Mouse (Mus musculus) midbrain, embryonic 13.5 days (tissue): ENCODE results near the gene Sbno2. TPM values are rescaled to one million over a fixed set of nuclear protein-coding genes. Genes with fewer than 3 reads are reported as not detected.
A peak's percentile ranks its signal among the peaks of the same experiment; 100 is the strongest.
"Not testable (repeated sequence)": the region's sequence is repeated elsewhere in the genome, so short reads cannot be mapped to it uniquely, and the experiment has no call there.

Source experiments
- ATAC-seq: fragments of 200-750 bp; cut with Nextera tagmentation; 2 replicates; pipeline ENCODE4 v1.8.0; 2017; ENCODE audit warnings: mild to moderate bottlenecking, moderate TSS enrichment, moderate library complexity
- H3K27ac ChIP-seq: fragments of 300-500 bp; sonication (generic); 2 replicates; pipeline ENCODE4 v1.5.1; 2015; ENCODE audit warnings: inconsistent platforms, mild to moderate bottlenecking, moderate library complexity
- H3K27me3 ChIP-seq: fragments of 300-500 bp; sonication (generic); 2 replicates; pipeline ENCODE4 v1.6.1; 2015; ENCODE audit warnings: mild to moderate bottlenecking, inconsistent platforms
- H3K36me3 ChIP-seq: fragments of 300-500 bp; sonication (generic); 2 replicates; pipeline ENCODE4 v1.6.1; 2015; ENCODE audit warnings: mild to moderate bottlenecking, inconsistent platforms
- H3K4me1 ChIP-seq: fragments of 300-500 bp; sonication (generic); replicated peaks from 2 replicates; pipeline ENCODE4 v1.6.1; 2015; ENCODE audit warnings: inconsistent platforms
- H3K4me2 ChIP-seq: fragments of 300-500 bp; sonication (generic); replicated peaks from 2 replicates; pipeline ENCODE4 v1.6.1; 2015; ENCODE audit warnings: moderate library complexity, mild to moderate bottlenecking, inconsistent platforms
- H3K4me3 ChIP-seq: fragments of 300-500 bp; sonication (generic); replicated peaks from 2 replicates; pipeline ENCODE4 v1.5.1; 2015; ENCODE audit warnings: mild to moderate bottlenecking, inconsistent platforms
- H3K9ac ChIP-seq: fragments of 300-500 bp; sonication (generic); replicated peaks from 2 replicates; pipeline ENCODE4 v1.6.1; 2015; ENCODE audit warnings: mild to moderate bottlenecking, inconsistent platforms
- H3K9me3 ChIP-seq: fragments of 300-500 bp; sonication (generic); 2 replicates; pipeline ENCODE4 v1.6.1; 2016; ENCODE audit warnings: mild to moderate bottlenecking, inconsistent platforms
- WGBS: fragments of 180-500 bp; shearing (Covaris S2); methylation state at CpG from one replicate; pipeline ENCODE4 v1.1.7; 2015; 5-methylcytosine and 5-hydroxymethylcytosine counted together
- polyA plus RNA-seq: library from polyadenylated mRNA; unstranded; fragments of >200 nt; fragmentation: Nextera tagmentation; extraction: Ambion mirVana; gene quantifications from 2 replicates; pipeline ENCODE4 v1.2.1, GENCODE M21; 2015

The Sbno2 gene
- polyA plus RNA-seq, 1 experiment from 2014 or later, result 15.3 TPM

DNA sequence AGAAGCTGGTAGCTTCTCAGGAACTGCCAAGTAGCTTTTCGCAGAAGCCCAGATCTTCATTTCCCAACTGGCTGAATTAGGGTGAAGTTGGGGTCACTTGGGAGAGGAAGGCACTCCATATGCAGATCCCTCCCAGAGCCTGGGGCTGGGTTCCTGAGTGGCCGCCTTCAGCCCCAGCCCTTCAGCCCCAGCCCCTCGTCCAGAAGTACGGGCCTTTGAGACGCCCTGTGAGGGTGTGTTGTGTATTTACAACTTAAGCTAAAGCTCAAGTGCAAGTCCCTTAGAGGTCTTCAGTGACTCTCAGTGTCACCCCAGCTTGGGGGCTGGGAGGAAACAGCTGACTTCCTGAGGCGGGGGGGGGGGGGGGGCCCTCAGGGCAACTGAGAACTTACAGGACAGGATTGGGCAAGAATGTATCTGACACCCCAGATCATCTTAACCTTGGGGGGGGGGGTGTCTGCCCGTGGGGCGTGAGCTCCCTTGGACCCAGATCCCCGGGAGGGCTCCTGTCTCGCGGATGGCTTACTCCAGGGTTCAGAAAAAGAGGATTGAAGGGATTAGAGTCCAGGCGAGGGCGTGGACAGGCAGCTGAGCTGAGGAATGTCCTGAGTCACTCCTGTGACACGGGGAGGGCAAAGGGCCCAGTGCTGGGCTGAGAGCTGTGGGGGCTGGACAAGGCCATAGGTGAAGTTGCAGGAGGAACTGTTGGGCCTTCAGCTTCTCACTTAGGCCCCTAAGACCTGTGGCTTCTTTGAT is 53.6 kb downstream of the Sbno2 start:
- H3K4me3 ChIP-seq, result no peak overlapping the region
- peak overlapping the region; percentile 45; the same call in 1 of the 2 replicates for H3K27ac ChIP-seq
- no peaks in the 10 kb centered on the region for H3K9me3 ChIP-seq
- H3K36me3 ChIP-seq, result peaks cover 13% of the 10 kb centered on the region
- WGBS, result 15% methylated on average over 14 of the region's 14 CpGs
- H3K4me1 ChIP-seq, result peaks cover 55% of the 10 kb centered on the region
- H3K4me2 ChIP-seq, result no peak overlapping the region
- H3K9ac ChIP-seq, result 0 out of 2 replicates have a peak overlapping the region, but pooled peaks have one; percentile 20
- ATAC-seq, result no peak
- no peaks in the 10 kb centered on the region for H3K27me3 ChIP-seq

DNA sequence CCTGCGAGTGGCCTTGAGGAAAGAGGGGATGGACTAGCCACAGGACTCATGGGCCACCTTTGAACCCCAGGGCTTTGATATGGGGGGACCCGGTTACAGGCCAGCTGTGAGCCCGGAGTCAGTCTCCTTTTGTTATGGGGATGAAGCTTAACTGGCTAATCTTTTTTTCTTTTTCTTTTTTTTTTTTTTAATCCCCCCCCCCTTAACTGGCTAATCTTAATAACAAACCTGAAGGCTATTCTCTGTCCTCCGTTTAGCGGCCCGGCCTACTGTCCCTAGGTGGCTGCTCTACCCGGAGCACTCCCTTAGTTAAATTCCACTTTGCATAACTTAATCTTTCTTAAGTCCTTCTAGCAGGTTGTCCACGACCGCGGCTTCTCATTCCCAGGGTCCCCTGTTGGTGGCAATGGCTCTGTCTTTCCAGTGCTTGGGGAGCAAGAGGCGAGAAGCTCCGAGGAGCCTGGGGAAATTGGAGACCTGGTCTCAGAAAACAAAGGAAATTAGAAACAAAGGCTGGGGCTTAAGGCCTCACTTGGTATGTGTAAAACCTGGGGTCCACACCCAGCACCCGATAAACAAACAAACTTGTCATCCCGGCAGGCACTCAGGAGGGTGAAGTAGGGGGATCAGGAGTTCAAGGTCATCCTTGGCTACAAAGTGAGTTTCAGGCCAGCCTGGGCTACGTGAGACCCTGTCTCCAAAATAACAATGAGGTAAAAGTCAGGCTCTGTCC is 54.3 kb downstream of the Sbno2 start:
- Histone ChIP-seq H3K9ac (0 out of 2 replicates have a peak overlapping the region, but pooled peaks have one; percentile 23), H3K27me3 (no peaks in the 10 kb centered on the region), H3K9me3 (no peaks in the 10 kb centered on the region), H3K27ac (peak overlapping the region; percentile 45; the same call in 1 of the 2 replicates), H3K36me3 (peaks cover 6% of the 10 kb centered on the region), H3K4me1 (peaks cover 53% of the 10 kb centered on the region), H3K4me3 (no peak overlapping the region), H3K4me2 (no peak overlapping the region)
- whole genome bisulfite sequencing, result 9% methylated on average over 15 of the region's 15 CpGs
- no peak for ATAC-seq

DNA sequence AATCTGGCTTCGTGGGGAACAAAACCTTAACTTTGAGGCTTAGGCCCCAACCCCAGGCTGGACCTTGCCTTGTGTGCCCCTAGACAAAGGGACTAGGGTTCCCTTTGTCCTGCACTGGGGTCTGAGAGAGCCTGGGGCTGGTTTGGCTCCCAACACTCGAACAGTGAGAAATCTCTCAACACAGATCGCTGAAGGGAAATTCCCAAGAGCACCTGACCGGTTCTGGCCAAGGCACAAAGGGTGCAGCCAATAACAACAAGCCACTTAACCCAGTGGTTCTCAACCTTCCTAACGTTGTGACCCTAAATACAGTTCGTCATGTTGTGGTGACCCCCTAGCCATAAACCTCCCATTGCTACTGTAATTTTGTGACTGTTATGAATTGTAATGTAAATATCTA is 55.1 kb downstream of the Sbno2 start:
- no peak overlapping the region; the same call in 1 of the 2 replicates for H3K27ac ChIP-seq

GRCm38 (mm10) chr10:80048834-80049233 is 56.5 kb downstream of the Sbno2 start:
- Histone ChIP-seq H3K9ac (no peak overlapping the region), H3K4me2 (no peak overlapping the region), H3K4me1 (peaks cover 35% of the 10 kb centered on the region), H3K27me3 (no peaks in the 10 kb centered on the region), H3K27ac (peak overlapping the region; percentile 15; the same call in 1 of the 2 replicates), H3K36me3 (no peaks in the 10 kb centered on the region), H3K9me3 (no peaks in the 10 kb centered on the region), H3K4me3 (no peak overlapping the region)
- 68% methylated on average over 3 of the region's 3 CpGs for WGBS
- ATAC-seq, result no peak

More for the DNA sequence above, 55.1 kb downstream of the Sbno2 start:
- Histone ChIP-seq H3K4me2 (no peak overlapping the region), H3K36me3 (no peaks in the 10 kb centered on the region), H3K9ac (0 out of 2 replicates have a peak overlapping the region, but pooled peaks have one; percentile 23), H3K27me3 (no peaks in the 10 kb centered on the region), H3K9me3 (no peaks in the 10 kb centered on the region), H3K4me3 (no peak overlapping the region), H3K4me1 (peaks cover 46% of the 10 kb centered on the region)
- WGBS, result 15% methylated on average over 6 of the region's 6 CpGs
- no peak for ATAC-seq

GRCm38 (mm10) chr10:80048396-80048795 is 57.0 kb downstream of the Sbno2 start:
- H3K27ac ChIP-seq, result peak overlapping the region; percentile 15; the same call in 1 of the 2 replicates
- WGBS, result 8% methylated on average over 5 of the region's 5 CpGs
- no peak overlapping the region for H3K9ac ChIP-seq
- no peak for ATAC-seq
- no peak overlapping the region for H3K4me3 ChIP-seq
- H3K4me1 ChIP-seq, result peaks cover 35% of the 10 kb centered on the region
- H3K36me3 ChIP-seq, result no peaks in the 10 kb centered on the region
- H3K27me3 ChIP-seq, result no peaks in the 10 kb centered on the region
- H3K9me3 ChIP-seq, result no peaks in the 10 kb centered on the region
- H3K4me2 ChIP-seq, result no peak overlapping the region

DNA sequence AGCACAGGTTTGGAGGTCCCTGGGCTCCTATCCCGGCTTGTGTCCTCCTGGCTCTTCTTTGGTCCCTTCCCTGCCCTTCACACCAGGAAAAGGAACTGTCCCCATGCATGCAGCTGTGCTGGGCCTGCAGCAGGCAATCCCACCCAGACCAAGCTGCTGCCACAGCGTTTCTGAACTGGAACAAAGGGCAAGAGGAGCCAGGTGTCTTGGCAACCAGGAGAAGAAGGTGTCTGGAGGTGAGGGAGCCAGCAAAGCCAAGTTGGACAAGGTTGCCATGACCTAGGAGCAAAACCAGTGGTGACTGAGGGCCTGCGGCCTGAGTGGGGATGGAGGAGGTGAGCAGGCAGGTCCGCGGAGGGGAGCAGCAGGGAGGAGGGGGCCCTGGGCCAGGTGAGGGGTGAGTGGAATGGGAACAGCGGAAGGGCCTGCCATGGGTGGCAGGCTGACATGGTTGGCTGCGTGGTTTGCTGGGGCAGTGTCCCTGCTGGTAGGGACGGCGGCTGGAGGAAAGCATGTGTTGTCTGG is 58.3 kb downstream of the Sbno2 start, which contains the start of gene Gpx4:
TSS of gene Gpx4 (plus strand) at position 126 of the 525 bp plus-strand sequence.
- no peak for ATAC-seq

DNA sequence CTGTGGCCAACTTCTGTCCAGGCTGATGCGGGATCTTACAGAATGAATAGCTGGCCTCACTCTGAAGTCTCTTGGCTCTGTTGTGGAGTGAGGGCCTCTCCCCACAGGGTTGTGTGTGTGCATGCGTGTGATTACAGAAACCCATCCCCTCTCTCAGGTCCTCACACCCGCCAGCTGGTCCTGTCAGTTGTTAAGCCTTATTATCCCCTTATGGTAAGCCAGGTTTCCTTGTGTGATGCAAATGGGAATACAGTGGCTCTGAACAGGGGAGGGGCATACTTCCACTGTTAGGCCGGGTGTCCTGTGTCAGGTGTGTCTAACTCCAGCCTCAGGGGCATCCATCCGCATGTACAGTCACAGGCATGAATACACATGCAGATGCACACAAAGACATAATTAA is 59.6 kb downstream of the Sbno2 start:
- H3K4me2 ChIP-seq, result no peak overlapping the region
- no peak for ATAC-seq
- no peak overlapping the region for H3K4me3 ChIP-seq
- WGBS, result 67% methylated on average over 5 of the region's 5 CpGs
- H3K9me3 ChIP-seq, result no peaks in the 10 kb centered on the region
- no peak overlapping the region for H3K27ac ChIP-seq
- H3K36me3 ChIP-seq, result no peaks in the 10 kb centered on the region
- 0 out of 2 replicates have a peak overlapping the region, but pooled peaks have one; percentile 10 for H3K9ac ChIP-seq
- no peaks in the 10 kb centered on the region for H3K27me3 ChIP-seq
- peaks cover 20% of the 10 kb centered on the region for H3K4me1 ChIP-seq

More for the DNA sequence above, 58.3 kb downstream of the Sbno2 start, which contains the start of gene Gpx4:
- 42% methylated on average over 9 of the region's 9 CpGs for WGBS
- H3K4me3 ChIP-seq, result no peak within 1 kb of the TSS
- no peaks in the 10 kb centered on the region for H3K27me3 ChIP-seq
- H3K36me3 ChIP-seq, result no peaks in the 10 kb centered on the region
- H3K4me1 ChIP-seq, result peaks cover 30% of the 10 kb centered on the region
- H3K27ac ChIP-seq, result 0 out of 2 replicates have a peak within 1 kb of the TSS, but pooled peaks have one; percentile 15
- H3K9ac ChIP-seq, result peak within 1 kb of the TSS; percentile 32; the same call in 1 of the 2 replicates
- no peak within 1 kb of the TSS for H3K4me2 ChIP-seq
- H3K9me3 ChIP-seq, result no peaks in the 10 kb centered on the region

GRCm38 (mm10) chr10:80045364-80045763 is 60.0 kb downstream of the Sbno2 start:
- H3K27ac ChIP-seq, H3K36me3 ChIP-seq, H3K4me3 ChIP-seq, H3K9me3 ChIP-seq, H3K27me3 ChIP-seq, H3K4me2 ChIP-seq, ATAC-seq: not testable (repeated sequence)
- Histone ChIP-seq H3K4me1 (peaks cover 16% of the 10 kb centered on the region), H3K9ac (0 out of 2 replicates have a peak overlapping the region, but pooled peaks have one; percentile 10)
- WGBS, result 89% methylated on average over 4 of the region's 4 CpGs

- no peaks in the 10 kb centered on the region for H3K36me3 ChIP-seq
- H3K4me2 ChIP-seq, result no peak overlapping the region
- H3K4me1 ChIP-seq, result peaks cover 14% of the 10 kb centered on the region
- H3K9me3 ChIP-seq, result no peaks in the 10 kb centered on the region
- peak overlapping the region; percentile 49 for H3K27ac ChIP-seq
- WGBS, result 24% methylated on average over 4 of the region's 4 CpGs
- H3K27me3 ChIP-seq, result no peaks in the 10 kb centered on the region
- 0 out of 2 replicates have a peak overlapping the region, but pooled peaks have one; percentile 16 for H3K9ac ChIP-seq
- no peak for ATAC-seq
- no peak overlapping the region for H3K4me3 ChIP-seq
Observed at GRCm38 (mm10) chr10:80044087-80044486, 61.3 kb downstream of the Sbno2 start.

DNA sequence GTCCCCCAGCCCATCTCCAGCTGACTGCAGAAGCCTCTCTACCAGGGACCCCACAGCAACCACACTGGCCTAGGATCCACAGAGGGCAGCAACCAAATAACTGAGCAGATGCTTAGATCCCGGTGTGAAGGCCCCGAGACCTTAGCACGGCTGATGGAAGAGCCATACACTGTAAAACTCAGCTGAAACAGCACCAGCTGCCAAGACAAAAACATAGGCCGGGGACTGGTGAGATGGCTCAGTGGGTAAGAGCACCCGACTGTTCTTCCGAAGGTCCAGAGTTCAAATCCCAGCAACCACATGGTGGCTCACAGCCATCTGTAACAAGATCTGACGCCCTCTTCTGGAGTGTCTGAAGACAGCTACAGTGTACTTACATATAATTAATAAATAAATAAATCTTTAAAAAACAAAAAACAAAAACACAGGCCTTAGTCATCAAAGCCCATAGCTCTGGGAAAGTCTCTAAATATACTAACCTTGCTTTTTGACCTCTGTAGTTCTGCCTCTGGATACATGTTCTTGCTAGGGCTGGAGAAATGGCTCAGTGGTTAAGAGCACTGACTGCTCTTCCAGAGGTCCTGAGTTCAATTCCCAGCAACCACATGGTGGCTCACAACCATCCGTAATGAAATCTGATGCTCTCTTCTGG is 63.8 kb downstream of the Sbno2 start:
- ATAC-seq, result not testable (repeated sequence)

DNA sequence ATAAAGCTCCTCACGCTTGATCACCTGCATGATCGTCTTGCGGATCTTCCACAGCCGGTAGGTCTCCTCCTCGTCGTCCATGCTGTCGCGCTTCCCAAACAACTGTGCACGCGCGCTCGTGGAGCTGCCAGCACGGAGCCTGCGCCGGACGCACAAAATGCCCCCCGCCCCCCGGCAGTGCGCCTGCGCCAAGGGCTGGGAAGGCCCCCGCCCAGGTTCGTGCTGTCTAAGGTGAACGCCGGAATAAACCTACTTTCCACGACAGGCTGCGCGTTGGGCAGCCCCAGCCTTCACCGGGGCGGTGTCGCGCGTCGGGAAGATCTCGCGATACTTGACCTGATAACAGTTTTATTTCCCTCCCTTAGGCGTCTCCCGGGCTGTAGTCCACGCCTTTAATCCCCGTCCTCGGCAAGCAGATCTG is 65.8 kb downstream of the Sbno2 start, which contains the start of gene Polr2e:
TSS of gene Polr2e (minus strand) at position 237 of the 421 bp plus-strand sequence.
- H3K4me3 ChIP-seq, result peak within 1 kb of the TSS; percentile 87
- H3K4me1 ChIP-seq, result peaks cover 22% of the 10 kb centered on the region
- no peaks in the 10 kb centered on the region for H3K27me3 ChIP-seq
- ATAC-seq, result peak; percentile 98
- H3K9ac ChIP-seq, result peak within 1 kb of the TSS; percentile 88
- H3K36me3 ChIP-seq, result peaks cover 38% of the 10 kb centered on the region
- H3K4me2 ChIP-seq, result peak within 1 kb of the TSS; percentile 92
- peak within 1 kb of the TSS; percentile 67; the same call in 1 of the 2 replicates for H3K27ac ChIP-seq
- H3K9me3 ChIP-seq, result no peaks in the 10 kb centered on the region
- under 1% methylated on average over 40 of the region's 40 CpGs for WGBS

More for the DNA sequence above, 63.8 kb downstream of the Sbno2 start:
- not testable (repeated sequence) for H3K27ac ChIP-seq, H3K4me3 ChIP-seq, H3K4me2 ChIP-seq, H3K9ac ChIP-seq, H3K9me3 ChIP-seq, H3K27me3 ChIP-seq
- WGBS, result 86% methylated on average over 8 of the region's 8 CpGs
- peaks cover 18% of the 10 kb centered on the region for H3K36me3 ChIP-seq
- H3K4me1 ChIP-seq, result peaks cover 22% of the 10 kb centered on the region
